Mouse (Mus musculus) cortical plate, adult 2 months (tissue): ENCODE measurements around the gene Soga1.

ENCODE experiments used
- CTCF ChIP-seq: fragments of 200-500 bp; IDR thresholded peaks from 2 replicates; pipeline ENCODE4 v1.5.1; 2011; ENCODE audit warnings: mild to moderate bottlenecking, control low read depth, low read length; ENCODE audit not compliant: insufficient read depth; ENCODE audit errors: extremely low read depth
- POLR2A ChIP-seq: fragments of 200-500 bp; IDR thresholded peaks from 2 replicates; pipeline ENCODE4 v1.6.1; 2011; ENCODE audit warnings: mild to moderate bottlenecking, low read length, control low read depth; ENCODE audit not compliant: insufficient read depth; ENCODE audit errors: extremely low read depth

DNA sequence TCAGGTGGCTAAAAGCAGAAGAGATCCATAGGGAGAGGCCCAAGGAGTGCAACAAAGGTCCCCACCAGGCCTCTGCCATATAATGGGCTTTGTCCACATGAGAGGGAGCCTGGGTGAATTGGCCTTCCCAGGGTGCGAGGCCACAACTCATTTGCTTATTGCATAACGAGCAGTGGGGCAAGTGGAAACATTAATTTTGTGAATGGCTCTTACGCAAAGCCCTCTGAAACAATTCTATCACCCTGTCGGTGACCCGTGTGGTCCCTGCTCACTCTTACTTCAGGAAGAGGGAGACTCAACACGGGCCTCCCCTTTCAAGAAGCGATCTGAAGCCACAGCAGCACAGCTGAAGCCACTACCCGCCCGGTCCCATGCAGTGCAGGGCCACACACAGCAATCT lies 41.8 kb downstream of the Soga1 start:
- TF ChIP-seq CTCF: no peak
- no peak for TF ChIP-seq POLR2A
